Mouse (Mus musculus): Measurements from ENCODE around the gene Cbll1.

DNA sequence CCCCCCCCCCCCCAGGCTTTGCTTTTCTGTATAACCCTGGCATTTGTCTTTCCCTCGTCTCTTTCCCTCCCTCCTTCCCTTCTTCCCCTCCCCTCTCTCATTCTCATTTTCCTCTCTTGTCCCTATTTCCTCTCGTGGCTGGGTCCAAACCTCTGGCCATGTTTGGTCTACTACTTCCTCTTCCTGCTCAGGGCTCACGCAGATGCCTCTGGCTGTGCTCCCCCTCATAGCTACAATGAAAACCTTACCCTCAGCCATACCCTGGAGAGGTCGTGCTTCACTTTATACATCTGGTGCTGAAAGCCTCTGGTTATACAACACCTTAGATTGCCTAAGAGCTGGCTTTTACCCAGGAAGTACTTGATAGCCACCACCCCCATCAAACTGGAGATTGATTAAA, 1.9 kb upstream of the Cbll1 start:
- no peak for TF ChIP-seq POLR2A (IDR thresholded peaks at IDR 0.05; ENCODE audit: extremely low read depth, insufficient read depth, low read length)
- TF ChIP-seq CTCF (IDR thresholded peaks at IDR 0.05; ENCODE audit: extremely low read depth, insufficient read depth, low read length): no peak
